Mouse (Mus musculus) G1E (cell line): Measurements from ENCODE around the gene Myo1g.

Source experiments
- CTCF ChIP-seq: IDR thresholded peaks from 2 replicates; pipeline ENCODE4 v1.5.1; 2012; ENCODE audit warnings: low read depth, low read length, inconsistent platforms, mixed read lengths
- GATA1 ChIP-seq: IDR thresholded peaks from 2 replicates; pipeline ENCODE4 v1.6.1; 2012; ENCODE audit warnings: borderline replicate concordance, low read length, inconsistent platforms, mixed read lengths
- GATA2 ChIP-seq: IDR thresholded peaks from 2 replicates; pipeline ENCODE4 v1.6.1; 2012; ENCODE audit warnings: low read depth, low read length, inconsistent platforms, borderline replicate concordance
- TAL1 ChIP-seq: conservative IDR thresholded peaks from 2 replicates; pipeline ENCODE4 v1.6.1; 2012; ENCODE audit warnings: low read depth, low read length, inconsistent platforms, mixed read lengths

- TF ChIP-seq GATA2 (no peak), CTCF (no peak), TAL1 (no peak), GATA1 (no peak)
Measured at GRCm38 (mm10) chr11:6474381-6474780, 46.4 kb downstream of the Myo1g start.
